Mouse (Mus musculus): ENCODE results near the gene Ttc7. TPM values are rescaled to one million over a fixed set of nuclear protein-coding genes. Genes with fewer than 3 reads are reported as not detected.

Gene Ttc7
- total RNA-seq, 1 experiment from 2014 or later: 44.6 TPM

DNA sequence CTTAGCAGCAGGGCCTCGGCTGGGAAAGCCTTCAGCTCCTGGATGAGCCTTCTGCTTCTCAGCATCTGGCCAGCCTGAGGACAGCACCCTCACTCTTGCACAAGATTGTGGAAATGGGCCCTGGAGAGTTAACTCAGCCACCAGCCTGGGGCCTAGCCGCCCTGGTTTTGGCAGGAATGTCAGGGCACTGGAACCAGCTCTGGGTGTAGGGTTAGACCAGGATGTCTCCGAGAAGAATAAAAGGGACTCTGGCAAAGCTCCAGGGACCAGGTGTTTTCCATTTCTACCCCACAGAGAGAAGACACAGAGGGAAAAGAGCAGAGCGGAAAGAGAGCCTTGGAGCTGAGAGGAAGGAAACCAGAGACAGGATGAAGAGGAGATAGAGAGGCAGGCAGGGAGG, 84.5 kb downstream of the Ttc7 start:
- ATAC-seq (replicated peaks in 1 of 2; ENCODE audit: insufficient read depth in 1 of 2, low FRiP score in 2 of 2, low TSS enrichment in 1 of 2, low read depth in 1 of 2, poor library complexity in 2 of 2, severe bottlenecking in 2 of 2): no peak

DNA sequence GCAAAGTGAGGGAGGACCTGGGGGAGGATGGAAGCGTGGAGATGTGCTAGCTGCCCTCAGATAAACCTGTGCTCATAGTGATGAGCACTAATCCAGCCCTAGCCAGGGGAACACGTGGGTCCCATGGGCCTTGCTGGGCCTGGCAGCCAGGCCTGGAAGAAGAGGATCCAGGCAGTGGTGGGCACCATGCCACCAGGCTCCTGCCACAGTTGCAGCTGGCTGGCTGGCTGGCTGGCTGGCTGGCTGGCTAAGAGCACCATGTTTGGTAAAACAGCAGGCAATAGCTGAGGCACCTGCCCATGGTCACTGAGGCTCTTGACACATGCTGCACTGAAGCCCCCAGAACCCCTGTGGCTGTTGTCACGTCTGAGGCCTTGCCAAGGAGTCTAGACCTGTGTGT, 85.0 kb downstream of the Ttc7 start:
- no peak for ATAC-seq (replicated peaks in 1 of 2; ENCODE audit: insufficient read depth in 1 of 2, low FRiP score in 2 of 2, low TSS enrichment in 1 of 2, low read depth in 1 of 2, poor library complexity in 2 of 2, severe bottlenecking in 2 of 2)

DNA sequence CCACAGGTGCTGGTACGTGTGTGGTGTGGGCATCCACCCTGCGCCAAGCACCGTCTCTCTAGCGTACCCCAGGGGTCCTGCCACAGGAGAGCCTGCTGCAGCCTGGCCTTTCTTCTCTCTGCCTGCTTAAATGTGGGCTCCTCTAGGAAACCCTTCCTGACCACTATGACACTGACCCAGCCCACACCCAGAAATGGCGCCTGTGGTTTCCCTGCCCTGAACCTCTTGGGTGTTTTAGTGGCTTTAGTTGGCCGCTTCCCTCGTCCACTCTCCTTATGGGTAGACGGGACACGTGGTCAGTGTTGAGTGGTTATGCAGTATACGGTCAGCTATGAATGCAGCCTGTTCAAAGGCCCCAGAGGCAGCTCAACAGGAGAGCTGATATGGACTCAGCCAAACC, 85.8 kb downstream of the Ttc7 start:
- ATAC-seq (replicated peaks in 1 of 2; ENCODE audit: insufficient read depth in 1 of 2, low FRiP score in 2 of 2, low TSS enrichment in 1 of 2, low read depth in 1 of 2, poor library complexity in 2 of 2, severe bottlenecking in 2 of 2): no peak

DNA sequence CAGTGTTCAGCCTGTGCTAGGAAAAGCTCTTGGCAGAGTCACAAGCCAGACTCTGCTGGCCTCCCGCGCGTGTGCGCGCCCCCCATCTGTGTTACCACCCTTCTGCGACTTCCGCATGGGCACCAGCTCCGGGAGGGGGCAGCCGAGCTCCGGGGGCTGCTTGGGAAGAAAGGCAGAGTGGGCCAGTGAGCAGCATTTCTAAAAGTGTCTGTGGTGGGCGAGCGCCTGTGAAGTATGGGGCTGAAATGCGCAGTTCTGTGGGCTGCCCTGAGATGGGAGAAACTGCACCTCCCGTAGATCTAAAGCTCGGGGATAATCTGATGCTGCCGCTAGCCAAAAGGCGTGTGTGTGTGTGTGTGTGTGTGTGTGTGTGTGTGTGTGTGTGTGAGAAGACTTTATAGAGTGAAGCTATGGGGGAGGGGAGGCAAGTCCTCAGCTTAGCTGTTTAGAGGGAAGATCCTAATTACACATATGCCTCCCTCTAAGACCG, 86.6 kb downstream of the Ttc7 start:
- ATAC-seq (replicated peaks in 1 of 2; ENCODE audit: insufficient read depth in 1 of 2, low FRiP score in 2 of 2, low TSS enrichment in 1 of 2, low read depth in 1 of 2, poor library complexity in 2 of 2, severe bottlenecking in 2 of 2): no peak

DNA sequence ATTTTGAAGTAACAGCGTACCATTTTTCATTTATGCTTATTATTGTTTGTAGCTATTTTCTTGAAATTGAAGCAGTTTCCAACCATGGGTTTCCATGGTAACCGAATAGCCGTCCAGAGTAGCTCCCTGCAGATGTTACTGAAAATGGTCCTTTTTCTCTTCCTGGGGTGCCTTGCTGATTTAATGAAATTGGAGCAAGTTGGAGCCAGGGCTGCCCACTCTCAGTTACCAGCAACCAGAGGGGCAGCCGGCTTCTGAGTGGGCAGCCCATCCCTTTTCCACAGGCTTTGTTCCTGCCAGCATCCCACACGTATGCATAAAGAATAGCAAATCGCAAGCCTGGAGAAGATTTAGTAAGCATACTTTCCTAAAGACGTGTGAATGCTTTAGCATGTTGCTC, 89.5 kb downstream of the Ttc7 start:
- no peak for ATAC-seq (replicated peaks in 1 of 2; ENCODE audit: insufficient read depth in 1 of 2, low FRiP score in 2 of 2, low TSS enrichment in 1 of 2, low read depth in 1 of 2, poor library complexity in 2 of 2, severe bottlenecking in 2 of 2)

DNA sequence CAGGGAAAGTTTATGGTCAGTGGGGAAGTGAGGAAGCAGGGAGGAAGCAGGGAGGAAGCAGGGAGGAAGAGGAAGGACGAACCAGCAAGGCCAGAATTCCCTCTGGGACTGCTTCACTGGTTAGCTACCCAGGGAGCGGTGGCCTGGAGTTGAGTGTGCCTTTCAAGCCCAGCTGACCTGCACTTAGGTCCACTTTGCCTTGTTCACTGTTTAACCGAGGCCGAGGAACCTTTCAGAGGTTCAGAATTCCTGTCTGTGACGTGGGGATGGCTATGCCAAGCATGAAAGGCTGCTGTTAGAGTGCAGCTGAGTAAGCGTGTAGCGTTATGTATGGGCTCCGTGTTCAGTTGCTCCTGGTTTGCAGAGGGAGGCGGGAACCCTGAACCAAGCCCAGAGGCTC, 90.6 kb downstream of the Ttc7 start:
- ATAC-seq (replicated peaks in 1 of 2; ENCODE audit: insufficient read depth in 1 of 2, low FRiP score in 2 of 2, low TSS enrichment in 1 of 2, low read depth in 1 of 2, poor library complexity in 2 of 2, severe bottlenecking in 2 of 2): no peak

DNA sequence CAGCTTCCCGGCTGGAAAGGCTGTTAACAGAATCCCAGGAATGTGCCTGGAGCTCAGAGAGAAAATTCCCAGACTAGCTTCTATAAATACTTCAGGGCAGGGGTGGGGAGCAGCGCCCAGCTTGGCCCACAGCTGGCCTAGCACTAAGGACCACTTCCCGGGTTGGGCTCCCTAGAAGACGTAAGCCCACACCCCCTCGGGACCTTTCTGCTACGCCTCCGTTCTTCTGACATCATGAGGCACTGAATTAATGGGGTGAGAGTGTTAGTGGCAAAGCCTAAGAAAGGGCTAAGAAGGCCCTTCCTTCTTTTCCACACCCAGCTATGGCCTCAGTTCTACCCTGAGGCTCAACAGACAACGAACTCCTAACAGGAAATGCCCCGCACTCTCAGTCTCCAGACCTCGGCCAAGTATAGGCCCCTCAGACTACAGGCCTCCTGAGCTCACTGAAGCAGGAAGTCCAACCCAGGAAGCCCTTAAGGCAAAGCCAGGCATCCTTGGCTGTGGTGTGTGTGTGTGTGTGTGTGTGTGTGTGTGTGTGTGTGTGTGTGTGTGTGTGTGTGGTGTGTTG, 93.3 kb downstream of the Ttc7 start:
- peak; percentile 25 to 38 for ATAC-seq (replicated peaks in 1 of 2; ENCODE audit: insufficient read depth in 1 of 2, low FRiP score in 2 of 2, low TSS enrichment in 1 of 2, low read depth in 1 of 2, poor library complexity in 2 of 2, severe bottlenecking in 2 of 2)

DNA sequence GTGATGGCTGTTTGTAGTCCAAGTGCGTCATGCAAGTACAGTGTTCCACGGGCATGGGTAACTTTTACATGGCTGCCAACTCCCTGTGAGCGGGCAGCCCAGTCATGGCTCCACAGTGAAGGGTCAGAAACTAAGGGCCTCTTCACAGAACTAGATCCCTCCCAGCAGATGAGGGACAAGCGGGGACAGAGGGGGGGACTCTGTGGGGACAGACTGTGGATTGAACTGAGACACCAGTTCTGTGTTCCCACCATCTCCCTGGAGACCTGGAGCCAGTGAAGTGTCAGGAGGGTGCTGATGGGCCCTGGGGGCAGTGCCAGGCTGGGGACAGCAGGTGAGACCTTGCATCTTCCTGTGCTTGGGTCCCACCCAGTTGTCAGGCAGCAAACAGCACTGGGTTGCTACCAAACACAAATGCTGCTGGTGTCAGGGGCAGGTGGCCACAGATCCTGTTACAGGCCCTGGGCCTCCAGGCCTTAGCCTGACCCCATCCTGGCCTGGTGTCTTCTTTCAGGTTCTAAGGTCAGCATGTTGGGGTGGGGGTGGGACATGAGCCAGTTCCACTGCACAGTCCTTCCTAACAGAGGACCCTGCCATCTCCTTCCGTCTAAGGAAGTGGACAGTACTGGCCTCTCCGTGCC, 94.3 kb downstream of the Ttc7 start:
- ATAC-seq (replicated peaks in 1 of 2; ENCODE audit: insufficient read depth in 1 of 2, low FRiP score in 2 of 2, low TSS enrichment in 1 of 2, low read depth in 1 of 2, poor library complexity in 2 of 2, severe bottlenecking in 2 of 2): no peak

DNA sequence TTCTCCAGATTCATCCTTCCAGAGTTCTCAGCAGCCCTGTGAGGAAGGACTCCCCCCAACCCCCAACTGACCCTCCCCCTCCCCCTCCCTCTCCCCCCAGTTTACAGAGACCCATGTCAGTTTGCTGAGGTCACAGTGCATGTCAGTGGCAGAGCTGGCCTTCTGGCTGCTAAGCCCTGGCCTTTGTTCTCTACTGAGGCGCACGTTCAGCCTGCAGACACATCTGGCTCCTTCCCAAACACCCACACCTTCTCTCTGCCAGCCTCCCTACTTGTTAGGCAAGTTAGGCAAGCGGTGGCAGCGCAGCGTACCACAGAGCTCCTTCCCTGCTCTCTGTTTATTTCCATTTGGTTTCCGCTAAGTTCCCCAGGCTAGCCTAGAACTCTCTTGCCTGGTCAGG, 94.8 kb downstream of the Ttc7 start:
- ATAC-seq (replicated peaks in 1 of 2; ENCODE audit: insufficient read depth in 1 of 2, low FRiP score in 2 of 2, low TSS enrichment in 1 of 2, low read depth in 1 of 2, poor library complexity in 2 of 2, severe bottlenecking in 2 of 2): no peak

DNA sequence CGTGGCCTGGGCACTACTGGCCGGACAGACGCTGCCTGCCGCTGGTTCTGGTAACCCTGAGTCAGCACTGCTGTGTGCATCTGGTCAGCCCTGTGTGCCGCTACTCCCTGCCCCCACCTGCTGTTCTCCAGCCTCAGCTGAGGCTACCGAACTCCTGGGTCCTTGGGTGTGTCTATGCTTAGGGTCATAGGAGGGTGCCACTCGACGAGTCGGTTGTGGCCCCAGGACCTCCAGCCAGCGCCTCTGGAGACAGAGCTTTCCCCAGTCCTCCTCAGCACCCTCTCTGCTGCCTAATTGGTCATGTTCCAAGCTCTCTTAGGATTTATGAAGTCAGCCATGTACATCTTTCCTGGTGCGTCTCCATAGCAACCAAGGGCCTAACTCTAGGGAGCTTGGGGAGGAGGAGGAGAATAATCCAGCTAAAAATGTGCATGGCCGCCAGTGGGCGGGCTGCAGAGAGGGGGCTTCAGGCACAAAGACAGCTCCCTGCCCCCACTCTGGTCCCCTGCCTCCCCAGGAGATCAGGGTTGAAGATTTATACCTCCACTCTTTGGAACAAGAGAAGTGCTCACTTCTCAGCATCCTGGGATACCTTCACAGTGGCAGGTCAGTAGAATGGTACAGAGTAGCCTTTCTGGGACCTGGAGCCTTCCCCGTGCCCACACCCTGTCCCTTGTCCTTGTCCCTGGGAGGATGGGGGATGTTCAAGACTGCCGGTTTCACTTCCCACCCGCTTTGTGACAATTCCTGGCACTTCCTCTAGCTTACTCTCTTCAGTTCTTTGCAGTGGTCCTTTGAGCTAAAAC, 95.9 kb downstream of the Ttc7 start:
- no peak for ATAC-seq (replicated peaks in 1 of 2; ENCODE audit: insufficient read depth in 1 of 2, low FRiP score in 2 of 2, low TSS enrichment in 1 of 2, low read depth in 1 of 2, poor library complexity in 2 of 2, severe bottlenecking in 2 of 2)

DNA sequence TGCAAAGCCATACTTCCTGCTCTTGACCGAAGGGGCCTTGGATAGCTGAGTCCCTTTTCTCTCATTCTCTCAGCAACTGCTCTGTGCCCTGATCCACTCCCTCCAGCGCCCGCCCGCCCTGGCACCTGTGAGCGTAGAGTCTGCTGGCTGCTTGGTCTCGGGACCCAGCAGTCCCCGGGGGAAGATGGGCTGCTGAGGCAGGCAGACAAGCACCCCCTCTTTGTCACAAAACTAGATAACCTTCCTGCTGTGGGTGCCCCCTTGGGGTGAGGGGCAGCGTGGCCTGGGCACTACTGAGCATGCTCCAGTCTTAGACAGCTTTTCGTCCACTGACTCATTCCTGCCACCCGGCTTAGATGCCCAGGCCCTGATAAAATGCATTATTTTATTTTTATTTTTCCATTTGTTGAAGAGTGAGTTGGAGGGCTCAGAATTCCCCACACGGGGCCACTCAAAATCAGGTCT, 96.5 kb downstream of the Ttc7 start:
- ATAC-seq (replicated peaks in 1 of 2; ENCODE audit: insufficient read depth in 1 of 2, low FRiP score in 2 of 2, low TSS enrichment in 1 of 2, low read depth in 1 of 2, poor library complexity in 2 of 2, severe bottlenecking in 2 of 2): no peak

DNA sequence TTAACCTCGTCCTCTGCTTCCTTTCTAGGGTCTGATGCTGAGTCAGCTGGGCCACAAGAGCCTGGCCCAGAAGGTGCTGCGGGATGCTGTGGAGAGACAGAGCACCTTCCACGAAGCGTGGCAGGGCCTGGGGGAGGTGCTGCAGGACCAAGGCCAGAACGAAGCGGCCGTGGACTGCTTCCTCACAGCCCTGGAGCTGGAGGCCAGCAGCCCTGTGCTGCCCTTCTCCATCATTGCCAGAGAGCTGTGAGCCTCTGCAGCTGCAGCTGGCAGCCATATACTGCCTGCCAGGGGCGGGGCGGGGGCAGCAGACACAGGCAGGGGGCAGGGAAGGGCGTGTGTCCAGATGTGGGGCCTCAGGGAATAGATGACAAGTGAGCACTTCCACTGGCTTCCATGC, 97.1 kb downstream of the Ttc7 start:
- peak; percentile 26 to 44; a peak in 2 of 4 replicates for ATAC-seq (replicated peaks in 1 of 2; ENCODE audit: insufficient read depth in 1 of 2, low FRiP score in 2 of 2, low TSS enrichment in 1 of 2, low read depth in 1 of 2, poor library complexity in 2 of 2, severe bottlenecking in 2 of 2)

DNA sequence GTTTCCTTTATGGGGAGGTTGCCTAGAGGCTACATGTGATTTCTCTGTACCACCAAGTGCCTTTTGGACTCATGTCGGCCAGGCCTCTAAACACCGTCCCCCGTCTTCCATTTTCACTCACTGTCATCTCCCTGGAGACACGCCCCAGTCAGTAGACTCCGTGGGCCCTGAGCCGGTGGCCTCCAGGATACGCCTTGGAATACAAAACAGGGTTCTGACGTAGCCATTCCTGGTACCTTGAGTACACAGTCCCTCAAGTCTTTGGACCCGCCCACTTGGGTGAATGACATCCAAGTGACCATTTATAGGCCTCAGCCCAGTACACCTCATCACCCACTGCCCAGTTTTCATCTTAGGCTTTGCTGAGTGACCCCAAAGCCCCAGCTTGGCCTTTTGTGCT, 98.0 kb downstream of the Ttc7 start:
- no peak for ATAC-seq (replicated peaks in 1 of 2; ENCODE audit: insufficient read depth in 1 of 2, low FRiP score in 2 of 2, low TSS enrichment in 1 of 2, low read depth in 1 of 2, poor library complexity in 2 of 2, severe bottlenecking in 2 of 2)

DNA sequence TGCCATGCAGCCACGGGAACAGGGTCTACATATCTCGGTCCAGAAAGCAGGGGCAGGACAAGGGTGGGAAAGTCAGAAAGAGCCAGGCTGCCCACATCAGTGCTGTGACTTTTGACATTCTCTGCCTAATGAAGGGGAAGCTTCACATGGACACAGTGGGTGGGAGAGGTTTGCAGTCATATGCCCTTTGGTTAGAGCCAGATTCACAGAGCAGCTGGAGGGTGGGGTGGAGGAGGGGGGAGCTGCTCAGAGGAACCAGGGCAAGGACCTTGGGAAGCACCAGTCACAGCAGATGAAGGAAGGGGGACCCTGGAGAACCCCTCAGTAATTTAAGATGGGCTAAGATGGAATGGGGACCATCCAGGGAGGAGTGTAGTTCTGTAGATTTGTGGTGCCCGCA, 103.1 kb downstream of the Ttc7 start:
- no peak for ATAC-seq (replicated peaks in 1 of 2; ENCODE audit: insufficient read depth in 1 of 2, low FRiP score in 2 of 2, low TSS enrichment in 1 of 2, low read depth in 1 of 2, poor library complexity in 2 of 2, severe bottlenecking in 2 of 2)

DNA sequence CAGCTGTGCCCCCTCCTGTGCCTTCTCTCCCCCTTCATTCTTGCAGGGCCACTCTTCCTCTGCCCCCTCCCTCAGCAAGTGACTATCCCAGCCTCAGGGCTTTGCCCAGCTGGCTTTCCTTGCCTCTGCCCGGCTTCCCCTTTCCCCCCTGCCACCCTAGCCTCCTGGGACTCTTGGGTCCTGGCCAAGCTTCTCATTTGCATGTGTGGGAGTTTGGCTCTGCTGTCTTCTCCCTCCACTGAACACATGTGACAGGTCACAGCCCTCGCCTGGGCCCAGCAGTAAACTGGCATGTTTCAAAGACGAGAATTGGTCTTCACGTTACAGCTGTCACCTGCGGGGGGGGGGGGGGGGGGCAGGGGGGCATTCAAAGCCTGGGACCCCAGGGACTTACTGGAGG, 104.4 kb downstream of the Ttc7 start:
- ATAC-seq (replicated peaks in 1 of 2; ENCODE audit: insufficient read depth in 1 of 2, low FRiP score in 2 of 2, low TSS enrichment in 1 of 2, low read depth in 1 of 2, poor library complexity in 2 of 2, severe bottlenecking in 2 of 2): 0 out of 4 replicates have a peak, but pooled peaks of 1 of the 2 experiments have one; percentile 39

DNA sequence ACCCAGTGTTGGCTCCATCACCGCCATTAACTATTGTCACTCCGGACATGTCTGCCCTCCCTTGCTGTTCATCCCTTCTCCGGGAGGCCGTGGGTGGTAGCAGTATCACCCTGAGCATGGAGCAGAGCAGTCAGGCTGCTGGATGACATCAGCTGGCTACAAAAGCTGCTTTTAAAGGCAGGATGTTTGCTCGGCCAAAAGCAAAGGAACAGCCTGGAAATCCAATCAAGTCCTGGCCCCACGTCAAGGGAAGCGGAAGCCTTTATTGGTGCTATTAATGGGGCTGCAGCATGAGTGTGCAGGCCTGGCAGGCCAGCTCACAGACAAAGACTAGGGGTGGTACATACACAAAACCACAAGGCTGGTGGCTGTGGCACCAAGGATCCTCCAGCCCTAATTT, 108.6 kb downstream of the Ttc7 start:
- ATAC-seq (replicated peaks in 1 of 2; ENCODE audit: insufficient read depth in 1 of 2, low FRiP score in 2 of 2, low TSS enrichment in 1 of 2, low read depth in 1 of 2, poor library complexity in 2 of 2, severe bottlenecking in 2 of 2): no peak

DNA sequence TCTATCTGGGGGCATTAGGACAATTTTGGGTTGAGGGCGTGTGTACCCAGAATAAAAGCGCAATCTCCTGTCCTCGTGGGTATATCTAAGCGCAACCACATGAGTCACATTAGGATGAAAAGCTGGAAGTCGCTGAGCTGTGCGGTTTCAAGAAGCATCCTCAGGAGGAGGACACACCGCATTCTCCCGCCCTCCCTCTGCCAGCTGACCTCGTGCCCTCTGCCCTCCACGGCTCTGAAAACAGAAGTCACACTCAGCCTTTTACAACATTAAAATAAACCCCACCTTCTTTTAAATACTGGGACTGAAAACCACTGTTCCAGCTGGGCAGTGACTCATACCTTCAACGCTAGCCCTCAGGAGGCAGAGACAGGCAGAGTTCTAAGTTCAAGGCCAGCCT, 114.4 kb downstream of the Ttc7 start:
- no peak for ATAC-seq (replicated peaks in 1 of 2; ENCODE audit: insufficient read depth in 1 of 2, low FRiP score in 2 of 2, low TSS enrichment in 1 of 2, low read depth in 1 of 2, poor library complexity in 2 of 2, severe bottlenecking in 2 of 2)

DNA sequence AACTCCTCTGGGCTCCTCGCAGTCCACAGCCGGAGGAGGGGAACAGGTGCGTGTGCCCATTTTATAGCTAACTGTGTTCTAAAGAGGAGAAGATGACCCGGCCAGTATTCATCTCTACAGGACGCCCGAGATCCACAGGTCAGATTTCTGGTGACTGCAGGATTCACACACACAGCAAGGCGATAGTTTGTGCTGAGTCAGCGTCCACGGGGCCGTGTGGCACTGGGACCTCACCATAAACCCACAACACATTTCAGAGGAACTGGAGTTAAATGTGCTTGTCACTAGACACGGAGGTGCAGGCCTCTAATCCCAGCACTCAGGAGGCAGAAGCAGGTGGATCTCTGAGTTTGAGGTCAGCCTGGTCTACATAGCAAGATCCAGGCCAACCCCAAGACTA, 119.8 kb downstream of the Ttc7 start:
- no peak for ATAC-seq (replicated peaks in 1 of 2; ENCODE audit: insufficient read depth in 1 of 2, low FRiP score in 2 of 2, low TSS enrichment in 1 of 2, low read depth in 1 of 2, poor library complexity in 2 of 2, severe bottlenecking in 2 of 2)
